Mouse (Mus musculus) G1E (cell line): ENCODE measurements at regions not wholly inside any gene's neighbourhood (a gene's known extent, or its start where the extent isn't known, plus 50 kb on each side); places are given as distances from the start of the nearest gene placed in this dataset.

Experiments
- ATAC-seq: 2 replicates; pipeline ENCODE4 v1.8.0; 2016; ENCODE audit warnings: mild to moderate bottlenecking; ENCODE audit not compliant: insufficient number of reproducible peaks, poor library complexity, low FRiP score, severe bottlenecking; ENCODE audit errors: extremely low read depth
- DNase-seq: peaks from one replicate; pipeline ENCODE4 v3.0.0; 2012; ENCODE audit warnings: low spot score
- H3K27me3 ChIP-seq: 2 replicates; pipeline ENCODE4 v1.6.1; 2012; ENCODE audit warnings: mild to moderate bottlenecking, low read length, inconsistent platforms; ENCODE audit not compliant: insufficient read depth
- H3K36me3 ChIP-seq: replicated peaks from 2 replicates; pipeline ENCODE3; 2012; ENCODE audit warnings: mild to moderate bottlenecking, inconsistent platforms
- H3K4me1 ChIP-seq: 2 replicates; pipeline ENCODE4 v1.6.1; 2012; ENCODE audit warnings: low read depth, low read length, inconsistent platforms, mixed read lengths; ENCODE audit not compliant: insufficient read depth
- H3K4me3 ChIP-seq: 2 replicates; pipeline ENCODE4 v1.5.1; 2012; ENCODE audit warnings: low read depth, mild to moderate bottlenecking, inconsistent platforms, low read length, moderate library complexity, mixed read lengths
- H3K9me3 ChIP-seq: replicated peaks from 2 replicates; pipeline ENCODE4 v1.6.1; 2012; ENCODE audit warnings: inconsistent platforms
- CTCF ChIP-seq: IDR thresholded peaks from 2 replicates; pipeline ENCODE4 v1.5.1; 2012; ENCODE audit warnings: low read depth, low read length, inconsistent platforms, mixed read lengths
- GATA1 ChIP-seq: IDR thresholded peaks from 2 replicates; pipeline ENCODE4 v1.6.1; 2012; ENCODE audit warnings: borderline replicate concordance, low read length, inconsistent platforms, mixed read lengths
- GATA2 ChIP-seq: IDR thresholded peaks from 2 replicates; pipeline ENCODE4 v1.6.1; 2012; ENCODE audit warnings: low read depth, low read length, inconsistent platforms, borderline replicate concordance
- POLR2AphosphoS5 ChIP-seq: IDR thresholded peaks from 2 replicates; pipeline ENCODE4 v1.6.1; 2012; ENCODE audit warnings: low read depth, low read length, inconsistent platforms; ENCODE audit not compliant: insufficient replicate concordance
- TAL1 ChIP-seq: conservative IDR thresholded peaks from 2 replicates; pipeline ENCODE4 v1.6.1; 2012; ENCODE audit warnings: low read depth, low read length, inconsistent platforms, mixed read lengths

GRCm38 (mm10) chr4:105910666-105911065 lies 121.0 kb downstream of the Gm12728 start:
- TF ChIP-seq GATA2 (no peak), CTCF (no peak), TAL1 (no peak), GATA1 (no peak), POLR2AphosphoS5 (no peak)
- ATAC-seq (no peak), DNase-seq (no peak)
- Histone ChIP-seq H3K36me3 (no peaks in the 10 kb centered on the region), H3K9me3 (peaks cover 48% of the 10 kb centered on the region), H3K4me1 (no peaks in the 10 kb centered on the region), H3K4me3 (no peak overlapping the region), H3K27me3 (no peaks in the 10 kb centered on the region)

- DNase-seq (no peak), ATAC-seq (no peak)
- Histone ChIP-seq H3K4me3 (no peak overlapping the region), H3K27me3 (no peaks in the 10 kb centered on the region), H3K9me3 (peaks cover 52% of the 10 kb centered on the region), H3K4me1 (no peaks in the 10 kb centered on the region), H3K36me3 (no peaks in the 10 kb centered on the region)
- no peak for TF ChIP-seq TAL1
- TF ChIP-seq GATA2 = no peak
- TF ChIP-seq CTCF = no peak
- no peak for TF ChIP-seq GATA1
- TF ChIP-seq POLR2AphosphoS5 = no peak
Measured at GRCm38 (mm10) chr4:105911678-105912077, 122.0 kb downstream of the Gm12728 start.

GRCm38 (mm10) chr4:105912296-105912695 lies 122.6 kb downstream of the Gm12728 start:
- H3K9me3 ChIP-seq = peaks cover 52% of the 10 kb centered on the region
- H3K4me3 ChIP-seq = no peak overlapping the region
- H3K4me1 ChIP-seq = no peaks in the 10 kb centered on the region
- no peak for TF ChIP-seq GATA2
- TF ChIP-seq CTCF = no peak
- no peak for TF ChIP-seq TAL1
- no peak for TF ChIP-seq POLR2AphosphoS5
- no peak for TF ChIP-seq GATA1
- ATAC-seq = no peak
- no peak for DNase-seq
- H3K36me3 ChIP-seq = no peaks in the 10 kb centered on the region
- no peaks in the 10 kb centered on the region for H3K27me3 ChIP-seq

- no peaks in the 10 kb centered on the region for H3K27me3 ChIP-seq
- no peak for DNase-seq
- H3K4me3 ChIP-seq = no peak overlapping the region
- no peaks in the 10 kb centered on the region for H3K4me1 ChIP-seq
- TF ChIP-seq CTCF = no peak
- H3K36me3 ChIP-seq = no peaks in the 10 kb centered on the region
- ATAC-seq = no peak
- H3K9me3 ChIP-seq = peaks cover 55% of the 10 kb centered on the region
Measured at GRCm38 (mm10) chr4:105914996-105915395, 125.3 kb downstream of the Gm12728 start.

GRCm38 (mm10) chr4:105916229-105916628 lies 126.6 kb downstream of the Gm12728 start:
- no peak for ATAC-seq
- H3K36me3 ChIP-seq = no peaks in the 10 kb centered on the region
- H3K4me3 ChIP-seq = no peak overlapping the region
- DNase-seq = no peak
- H3K9me3 ChIP-seq = peaks cover 45% of the 10 kb centered on the region
- TF ChIP-seq POLR2AphosphoS5 (no peak), GATA2 (no peak), GATA1 (no peak), CTCF (no peak), TAL1 (no peak)
- H3K27me3 ChIP-seq = no peaks in the 10 kb centered on the region
- no peaks in the 10 kb centered on the region for H3K4me1 ChIP-seq

- ATAC-seq (no peak), DNase-seq (no peak)
- Histone ChIP-seq H3K27me3 (no peaks in the 10 kb centered on the region), H3K36me3 (no peaks in the 10 kb centered on the region), H3K9me3 (peaks cover 28% of the 10 kb centered on the region), H3K4me1 (no peaks in the 10 kb centered on the region), H3K4me3 (no peak overlapping the region)
- TF ChIP-seq GATA1 = no peak
- no peak for TF ChIP-seq CTCF
- no peak for TF ChIP-seq TAL1
Measured at GRCm38 (mm10) chr4:105924781-105925382, 135.2 kb downstream of the Gm12728 start.

GRCm38 (mm10) chr4:105925506-105925905 lies 135.8 kb downstream of the Gm12728 start:
- Histone ChIP-seq H3K9me3 (peaks cover 30% of the 10 kb centered on the region), H3K4me1 (no peaks in the 10 kb centered on the region), H3K27me3 (no peaks in the 10 kb centered on the region), H3K36me3 (no peaks in the 10 kb centered on the region), H3K4me3 (no peak overlapping the region)
- TF ChIP-seq GATA1 (no peak), POLR2AphosphoS5 (no peak), GATA2 (no peak), CTCF (no peak), TAL1 (no peak)
- ATAC-seq = no peak
- DNase-seq = no peak
